Mouse (Mus musculus): ENCODE results near the gene Gcn1l1. TPM values are rescaled to one million over a fixed set of nuclear protein-coding genes. Genes with fewer than 3 reads are reported as not detected.

Gene Gcn1l1
- polyA plus RNA-seq, 2 experiments = 11.4 to 14.8 TPM

DNA sequence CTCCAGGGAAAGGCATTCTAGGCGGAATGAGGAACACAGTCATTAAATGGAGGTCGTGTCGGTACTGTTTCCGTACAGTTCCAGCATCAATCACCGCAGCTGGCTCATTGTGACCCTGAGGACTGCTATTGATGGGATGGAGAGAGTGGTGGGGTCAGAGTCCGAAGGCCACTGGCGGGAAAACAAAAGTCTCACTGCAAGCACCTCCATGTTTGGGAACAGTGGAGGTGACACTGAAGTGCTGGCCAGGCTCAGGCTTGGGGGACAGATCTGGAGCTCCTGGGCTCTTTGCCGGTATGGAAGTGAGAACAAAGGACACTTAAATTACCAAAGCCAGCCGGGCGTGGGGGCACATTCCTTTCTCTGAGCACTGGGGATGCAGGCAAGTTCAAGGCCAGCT lies 3.6 kb downstream of the Gcn1l1 start:
- TF ChIP-seq EP300 (IDR thresholded peaks at IDR 0.05; ENCODE audit: low read depth) (no peak), CTCF (IDR thresholded peaks at IDR 0.05; ENCODE audit: low read depth) (no peak)
- no peak for ATAC-seq (ENCODE audit: insufficient read depth)
- Histone ChIP-seq H3K27me3 (ENCODE audit: control insufficient read depth, insufficient read depth, low read length) (no peaks in the 10 kb centered on the region), H3K4me2 (ENCODE audit: low read depth) (peak overlapping the region; percentile 11; the same call in 1 of the 2 replicates), H3K27ac (no peak overlapping the region), H3K4me3 (ENCODE audit: insufficient read depth in 1 of 2, low read depth in 2 of 2, low read length in 2 of 2) (no peak overlapping the region), H3K36me3 (replicated peaks; ENCODE audit: control insufficient read depth, insufficient read depth, low read depth) (peaks cover 15% of the 10 kb centered on the region), H3K9ac (replicated peaks) (no peak overlapping the region), H3K4me1 (replicated peaks; ENCODE audit: control insufficient read depth in 2 of 2, insufficient read depth in 2 of 2, low read length in 1 of 2) (peaks cover 5 to 19% of the 10 kb centered on the region in 2 experiments; a peak in 3 of 4 replicates), H3K9me3 (ENCODE audit: control insufficient read depth, low read length) (no peaks in the 10 kb centered on the region)
- 73% methylated on average over 10 of the region's 10 CpGs for WGBS (ENCODE audit: insufficient replicate concordance)
- DNase-seq (ENCODE audit: low read depth in 3 of 3, low spot score in 3 of 3) = no peak

DNA sequence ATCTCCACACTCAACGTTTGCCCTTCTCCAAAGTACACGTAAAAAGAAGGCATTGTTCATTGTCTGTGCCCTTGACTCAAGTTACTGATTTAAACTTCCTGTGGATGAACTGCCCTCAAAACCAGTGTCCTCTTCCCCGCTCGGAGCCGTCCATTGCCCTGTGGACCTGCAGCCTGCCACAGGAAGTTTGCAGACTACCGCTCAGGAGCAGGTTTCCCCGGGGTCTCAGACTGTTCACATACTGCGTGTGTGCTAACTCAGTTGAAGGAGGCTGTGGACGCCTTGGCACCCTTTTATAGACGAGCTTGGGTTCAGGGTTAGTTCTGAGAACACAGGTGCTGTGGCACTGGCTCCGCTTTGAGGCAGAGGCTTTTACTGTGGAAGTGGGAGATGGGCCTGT lies 4.3 kb downstream of the Gcn1l1 start:
- no peak overlapping the region for H3K4me3 ChIP-seq (ENCODE audit: insufficient read depth in 1 of 2, low read depth in 2 of 2, low read length in 2 of 2)
- H3K27ac ChIP-seq = no peak overlapping the region
- TF ChIP-seq CTCF (IDR thresholded peaks at IDR 0.05; ENCODE audit: low read depth) = peak; percentile 10; the same call in 1 of the 2 replicates
- TF ChIP-seq EP300 (IDR thresholded peaks at IDR 0.05; ENCODE audit: low read depth) = no peak
- WGBS (ENCODE audit: insufficient replicate concordance) = 58% methylated on average over 11 of the region's 11 CpGs
- DNase-seq (ENCODE audit: low read depth in 3 of 3, low spot score in 3 of 3) = no peak
- no peak overlapping the region for H3K9ac ChIP-seq (replicated peaks)
- H3K4me1 ChIP-seq (replicated peaks; ENCODE audit: control insufficient read depth in 2 of 2, insufficient read depth in 2 of 2, low read length in 1 of 2) = peaks cover 5 to 19% of the 10 kb centered on the region in 2 experiments; a peak in 3 of 4 replicates
- H3K9me3 ChIP-seq (ENCODE audit: control insufficient read depth, low read length) = no peaks in the 10 kb centered on the region
- no peaks in the 10 kb centered on the region for H3K27me3 ChIP-seq (ENCODE audit: control insufficient read depth, insufficient read depth, low read length)
- H3K36me3 ChIP-seq (replicated peaks; ENCODE audit: control insufficient read depth, insufficient read depth, low read depth) = peaks cover 15% of the 10 kb centered on the region
- ATAC-seq (ENCODE audit: insufficient read depth) = no peak
- no peak overlapping the region for H3K4me2 ChIP-seq (ENCODE audit: low read depth)

DNA sequence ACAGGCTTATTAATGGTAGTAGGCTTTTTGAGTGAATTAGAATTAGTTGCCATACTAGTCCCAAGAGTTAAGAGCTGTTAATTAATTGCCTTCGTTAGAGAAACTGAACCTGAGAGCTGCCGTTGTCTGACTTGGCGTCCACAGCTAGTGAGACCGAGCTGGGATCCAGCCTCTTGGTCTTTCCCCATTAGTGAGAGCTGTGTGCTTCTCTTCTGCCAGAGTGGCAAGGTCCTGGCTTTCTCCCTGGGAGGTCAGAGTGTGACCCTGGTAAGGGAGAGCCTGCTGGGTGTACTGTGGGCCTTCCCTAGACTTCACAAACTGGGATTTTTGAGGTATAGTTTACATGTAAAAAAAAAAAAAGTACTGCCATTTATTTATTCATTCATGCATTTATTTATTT lies 4.7 kb downstream of the Gcn1l1 start:
- Histone ChIP-seq H3K4me1 (replicated peaks; ENCODE audit: control insufficient read depth in 2 of 2, insufficient read depth in 2 of 2, low read length in 1 of 2) (peaks cover 5 to 18% of the 10 kb centered on the region in 2 experiments; a peak in 3 of 4 replicates), H3K4me3 (ENCODE audit: insufficient read depth in 1 of 2, low read depth in 2 of 2, low read length in 2 of 2) (no peak overlapping the region), H3K9ac (replicated peaks) (no peak overlapping the region), H3K9me3 (ENCODE audit: control insufficient read depth, low read length) (no peaks in the 10 kb centered on the region), H3K4me2 (ENCODE audit: low read depth) (no peak overlapping the region), H3K27me3 (ENCODE audit: control insufficient read depth, insufficient read depth, low read length) (no peaks in the 10 kb centered on the region), H3K27ac (no peak overlapping the region), H3K36me3 (replicated peaks; ENCODE audit: control insufficient read depth, insufficient read depth, low read depth) (peaks cover 19% of the 10 kb centered on the region)
- DNase-seq (ENCODE audit: low read depth in 3 of 3, low spot score in 3 of 3) (no peak), ATAC-seq (ENCODE audit: insufficient read depth) (no peak)
- no peak for TF ChIP-seq CTCF (IDR thresholded peaks at IDR 0.05; ENCODE audit: low read depth)
- no peak for TF ChIP-seq EP300 (IDR thresholded peaks at IDR 0.05; ENCODE audit: low read depth)
- WGBS (ENCODE audit: insufficient replicate concordance) = 79% methylated on average over 4 of the region's 4 CpGs

DNA sequence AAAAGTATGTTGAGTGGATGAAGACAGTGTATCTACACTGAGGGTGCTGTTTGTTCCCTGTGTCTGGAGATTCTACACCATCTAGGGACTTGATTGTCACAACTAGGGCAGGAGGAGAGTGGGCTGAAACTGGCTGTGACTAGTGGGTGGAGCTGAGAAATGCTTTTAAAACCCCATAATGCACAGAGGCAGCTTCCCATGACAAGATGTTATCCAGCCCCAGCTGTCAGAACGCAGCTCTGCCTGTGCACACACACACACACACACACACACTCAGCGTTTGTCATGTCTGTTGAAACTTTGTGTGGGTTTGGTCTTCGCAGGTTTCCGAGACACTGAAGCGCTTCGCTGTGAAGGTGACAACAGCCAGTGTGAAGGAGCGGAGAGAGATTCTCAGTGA lies 6.0 kb downstream of the Gcn1l1 start:
- no peak overlapping the region for H3K9ac ChIP-seq (replicated peaks)
- no peak overlapping the region for H3K4me2 ChIP-seq (ENCODE audit: low read depth)
- no peak overlapping the region for H3K4me3 ChIP-seq (ENCODE audit: insufficient read depth in 1 of 2, low read depth in 2 of 2, low read length in 2 of 2)
- no peak for TF ChIP-seq CTCF (IDR thresholded peaks at IDR 0.05; ENCODE audit: low read depth)
- no peak for TF ChIP-seq EP300 (IDR thresholded peaks at IDR 0.05; ENCODE audit: low read depth)
- ATAC-seq (ENCODE audit: insufficient read depth) (no peak), DNase-seq (ENCODE audit: low read depth in 3 of 3, low spot score in 3 of 3) (no peak)
- no peaks in the 10 kb centered on the region for H3K27me3 ChIP-seq (ENCODE audit: control insufficient read depth, insufficient read depth, low read length)
- H3K4me1 ChIP-seq (replicated peaks; ENCODE audit: control insufficient read depth in 2 of 2, insufficient read depth in 2 of 2, low read length in 1 of 2) = peaks cover 1 to 13% of the 10 kb centered on the region in 2 experiments; a peak in 3 of 4 replicates
- 87% methylated on average over 7 of the region's 7 CpGs for WGBS (ENCODE audit: insufficient replicate concordance)
- H3K36me3 ChIP-seq (replicated peaks; ENCODE audit: control insufficient read depth, insufficient read depth, low read depth) = peaks cover 27% of the 10 kb centered on the region
- H3K9me3 ChIP-seq (ENCODE audit: control insufficient read depth, low read length) = no peaks in the 10 kb centered on the region
- no peak overlapping the region for H3K27ac ChIP-seq

DNA sequence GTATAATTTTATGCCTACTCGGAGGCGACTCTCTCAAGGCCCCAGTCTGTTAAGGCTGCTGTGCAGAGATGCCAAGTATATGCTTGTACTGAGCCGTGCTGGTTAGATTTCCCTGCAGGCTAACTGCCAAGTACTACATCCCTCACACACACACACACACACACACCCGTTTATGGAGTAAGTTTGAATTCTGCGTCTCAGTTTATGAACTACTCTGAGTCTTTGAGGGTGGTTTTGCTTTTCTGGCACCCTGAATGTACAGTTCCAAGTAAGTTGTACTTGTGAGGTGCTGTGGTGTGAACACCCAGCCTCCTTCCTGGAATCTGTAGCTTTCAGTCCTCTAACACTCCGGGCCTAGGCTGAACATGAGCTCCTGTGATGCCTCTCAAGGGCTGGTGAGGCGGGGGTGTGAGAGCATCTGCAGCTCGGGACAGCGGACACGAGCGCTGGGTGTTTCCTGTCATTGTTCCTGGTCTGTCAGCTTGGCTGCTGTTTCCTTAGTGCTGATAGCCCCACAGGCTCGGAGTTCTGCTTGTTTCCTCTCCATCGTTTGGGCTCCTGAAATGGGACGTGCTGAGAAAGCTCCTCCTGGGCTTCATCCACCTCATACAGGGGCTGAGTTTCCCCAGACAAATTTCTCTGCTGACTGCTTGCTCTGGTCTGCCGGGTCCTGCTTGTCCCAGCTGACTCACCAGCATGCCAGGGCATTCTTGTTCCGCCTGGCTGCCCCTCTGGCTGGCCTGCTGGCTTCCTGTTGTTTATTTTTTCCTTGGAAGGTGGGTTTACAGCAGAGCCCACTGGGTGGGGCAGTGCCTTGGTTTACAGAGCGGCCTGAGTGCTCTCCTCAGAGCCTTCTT lies 7.9 kb downstream of the Gcn1l1 start:
- TF ChIP-seq CTCF (IDR thresholded peaks at IDR 0.05; ENCODE audit: low read depth) (no peak), EP300 (IDR thresholded peaks at IDR 0.05; ENCODE audit: low read depth) (no peak)
- Histone ChIP-seq H3K27me3 (ENCODE audit: control insufficient read depth, insufficient read depth, low read length) (no peaks in the 10 kb centered on the region), H3K9ac (replicated peaks) (no peak overlapping the region), H3K27ac (no peak overlapping the region), H3K4me3 (ENCODE audit: insufficient read depth in 1 of 2, low read depth in 2 of 2, low read length in 2 of 2) (no peak overlapping the region), H3K36me3 (replicated peaks; ENCODE audit: control insufficient read depth, insufficient read depth, low read depth) (peaks cover 37% of the 10 kb centered on the region), H3K9me3 (ENCODE audit: control insufficient read depth, low read length) (no peaks in the 10 kb centered on the region), H3K4me1 (replicated peaks; ENCODE audit: control insufficient read depth in 2 of 2, insufficient read depth in 2 of 2, low read length in 1 of 2) (peaks cover 0 to 5% of the 10 kb centered on the region in 2 experiments; a peak in 2 of 4 replicates), H3K4me2 (ENCODE audit: low read depth) (no peak overlapping the region)
- DNase-seq (ENCODE audit: low read depth in 3 of 3, low spot score in 3 of 3) = no peak
- ATAC-seq (ENCODE audit: insufficient read depth) = peak; percentile 32; the same call in 1 of the 2 replicates
- 47% methylated on average over 17 of the region's 17 CpGs for WGBS (ENCODE audit: insufficient replicate concordance)
